Mouse (Mus musculus) MEL (cell line): ENCODE measurements around the gene Lhpp. TPM values are rescaled to one million over a fixed set of nuclear protein-coding genes. Genes with fewer than 3 reads are reported as not detected.

Experiments
- DNase-seq: peaks from one replicate; pipeline ENCODE4 v3.0.0; 2011; ENCODE audit warnings: low read depth, low spot score
- H3K27ac ChIP-seq: 2 replicates; pipeline ENCODE4 v1.5.1; 2012; ENCODE audit warnings: low read depth, mild to moderate bottlenecking, control low read depth, low read length, moderate library complexity; ENCODE audit not compliant: control insufficient read depth
- H3K27me3 ChIP-seq, 2 experiments: fragments of 150-350 bp in 1 of 2; sonication (generic) in 1 of 2; 2 replicates each; pipeline ENCODE4 v1.6.1; 2012; ENCODE audit warnings: low read length in 2 of 2, mild to moderate bottlenecking in 2 of 2, improper control_type of control experiment in 1 of 2, moderate library complexity in 1 of 2; ENCODE audit not compliant: insufficient read depth in 2 of 2, control insufficient read depth in 1 of 2
- H3K36me3 ChIP-seq, 2 experiments: 2 replicates each; pipeline ENCODE4 v1.6.1; 2012 to 2014; ENCODE audit warnings: low read length in 2 of 2, improper control_type of control experiment in 1 of 2, inconsistent platforms in 1 of 2, mild to moderate bottlenecking in 1 of 2; ENCODE audit not compliant: insufficient read depth in 2 of 2, control insufficient read depth in 1 of 2
- H3K4me1 ChIP-seq, 2 experiments: fragments of 150-350 bp in 1 of 2; sonication (generic) in 1 of 2; 2 replicates each; pipeline ENCODE4 v1.6.1; 2012; ENCODE audit warnings: low read length in 2 of 2, improper control_type of control experiment in 1 of 2, mild to moderate bottlenecking in 1 of 2; ENCODE audit not compliant: insufficient read depth in 2 of 2, control insufficient read depth in 1 of 2
- H3K4me3 ChIP-seq, 2 experiments: fragments of 150-350 bp in 1 of 2; sonication (generic) in 1 of 2; 2 replicates each; pipeline ENCODE4 v1.5.1; 2012; ENCODE audit warnings: low read depth in 2 of 2, low read length in 2 of 2, mild to moderate bottlenecking in 2 of 2, moderate library complexity in 2 of 2, control low read depth in 1 of 2, improper control_type of control experiment in 1 of 2; ENCODE audit not compliant: control insufficient read depth in 1 of 2, insufficient read depth in 1 of 2
- H3K79me2 ChIP-seq: 2 replicates; pipeline ENCODE4 v1.6.1; 2012; ENCODE audit warnings: mild to moderate bottlenecking, low read length, moderate library complexity; ENCODE audit not compliant: control insufficient read depth, poor library complexity, insufficient read depth
- H3K9ac ChIP-seq: 2 replicates; pipeline ENCODE4 v1.6.1; 2012; ENCODE audit warnings: low read depth, mild to moderate bottlenecking, control low read depth, low read length, moderate library complexity; ENCODE audit not compliant: control insufficient read depth, poor library complexity, severe bottlenecking
- H3K9me3 ChIP-seq: fragments of 150-350 bp; sonication (generic); replicated peaks from 2 replicates; pipeline ENCODE4 v1.6.1; 2012; ENCODE audit warnings: mild to moderate bottlenecking, low read length, improper control_type of control experiment, moderate library complexity; ENCODE audit not compliant: insufficient read depth
- BHLHE40 ChIP-seq: IDR thresholded peaks from 2 replicates; pipeline ENCODE4 v1.6.1; 2012; ENCODE audit warnings: low read depth, mild to moderate bottlenecking, inconsistent platforms, low read length, improper control_type of control experiment, borderline replicate concordance
- CHD1 ChIP-seq: IDR thresholded peaks from 2 replicates; pipeline ENCODE4 v1.6.1; 2012; ENCODE audit warnings: low read depth, mild to moderate bottlenecking, inconsistent platforms, low read length, improper control_type of control experiment
- CTCF ChIP-seq, 3 experiments: IDR thresholded peaks in 2 of 3; conservative IDR thresholded peaks in 1 of 3; 2 replicates each; pipeline ENCODE4 v1.5.1; 2011 to 2012; ENCODE audit warnings: low read length in 3 of 3, low read depth in 2 of 3, mild to moderate bottlenecking in 2 of 3, improper control_type of control experiment in 1 of 3, inconsistent platforms in 1 of 3, mixed read lengths in 1 of 3, moderate library complexity in 1 of 3; ENCODE audit not compliant: control insufficient read depth in 1 of 3, insufficient read depth in 1 of 3, poor library complexity in 1 of 3, severe bottlenecking in 1 of 3
- GATA1 ChIP-seq: IDR thresholded peaks from 2 replicates; pipeline ENCODE4 v1.6.1; 2011; ENCODE audit warnings: low read depth, low read length, improper control_type of control experiment
- JUND ChIP-seq: IDR thresholded peaks from 2 replicates; pipeline ENCODE4 v1.6.1; 2011; ENCODE audit warnings: low read depth, mild to moderate bottlenecking, improper control_type of control experiment, low read length
- MAZ ChIP-seq: IDR thresholded peaks from 2 replicates; pipeline ENCODE4 v1.6.1; 2012; ENCODE audit warnings: low read depth, mild to moderate bottlenecking, inconsistent platforms, low read length, improper control_type of control experiment
- MXI1 ChIP-seq: IDR thresholded peaks from 2 replicates; pipeline ENCODE4 v1.6.1; 2011; ENCODE audit warnings: mild to moderate bottlenecking, low read depth, low read length, improper control_type of control experiment
- NELFE ChIP-seq: IDR thresholded peaks from 2 replicates; pipeline ENCODE4 v1.6.1; 2011; ENCODE audit warnings: low read depth, low read length, improper control_type of control experiment
- POLR2A ChIP-seq, 2 experiments: IDR thresholded peaks; 2 replicates each; pipeline ENCODE4 v1.6.1; 2011 to 2012; ENCODE audit warnings: low read length in 2 of 2, mild to moderate bottlenecking in 2 of 2, control low read depth in 1 of 2, improper control_type of control experiment in 1 of 2, low read depth in 1 of 2, moderate library complexity in 1 of 2; ENCODE audit not compliant: control insufficient read depth in 1 of 2, insufficient read depth in 1 of 2, poor library complexity in 1 of 2
- POLR2AphosphoS2 ChIP-seq: IDR thresholded peaks from 2 replicates; pipeline ENCODE4 v1.6.1; 2011; ENCODE audit warnings: low read length, improper control_type of control experiment
- POLR2AphosphoS5 ChIP-seq: IDR thresholded peaks from 2 replicates; pipeline ENCODE4 v1.6.1; 2012; ENCODE audit warnings: low read depth, borderline replicate concordance, mild to moderate bottlenecking, inconsistent platforms, low read length, moderate library complexity, mixed read lengths
- RAD21 ChIP-seq: IDR thresholded peaks from 2 replicates; pipeline ENCODE4 v1.6.1; 2011; ENCODE audit warnings: mild to moderate bottlenecking, low read depth, low read length, improper control_type of control experiment
- SMC3 ChIP-seq: IDR thresholded peaks from 2 replicates; pipeline ENCODE4 v1.6.1; 2011; ENCODE audit warnings: low read depth, low read length, improper control_type of control experiment
- TAL1 ChIP-seq: IDR thresholded peaks from 2 replicates; pipeline ENCODE4 v1.6.1; 2012; ENCODE audit warnings: mild to moderate bottlenecking, inconsistent platforms, low read length, moderate library complexity, mixed read lengths
- TBP ChIP-seq: IDR thresholded peaks from 2 replicates; pipeline ENCODE4 v1.8.0; 2011; ENCODE audit warnings: low read depth, low read length, improper control_type of control experiment
- USF1 ChIP-seq: IDR thresholded peaks from 2 replicates; pipeline ENCODE4 v1.6.1; 2014; ENCODE audit warnings: low read depth, mild to moderate bottlenecking, inconsistent platforms, low read length, improper control_type of control experiment, moderate library complexity
- USF2 ChIP-seq, 2 experiments: IDR thresholded peaks; 2 replicates each; pipeline ENCODE4 v1.6.1; 2011 to 2012; ENCODE audit warnings: improper control_type of control experiment in 2 of 2, low read length in 2 of 2, borderline replicate concordance in 1 of 2, inconsistent platforms in 1 of 2, low read depth in 1 of 2, mild to moderate bottlenecking in 1 of 2; ENCODE audit not compliant: insufficient read depth in 1 of 2
- ZC3H11A ChIP-seq: IDR thresholded peaks from 2 replicates; pipeline ENCODE4 v1.6.1; 2012; ENCODE audit warnings: low read depth, mild to moderate bottlenecking, inconsistent platforms, low read length, improper control_type of control experiment
- ZNF384 ChIP-seq: IDR thresholded peaks from 2 replicates; pipeline ENCODE4 v1.6.1; 2012; ENCODE audit warnings: low read depth, mild to moderate bottlenecking, inconsistent platforms, low read length, improper control_type of control experiment
- polyA plus RNA-seq, 2 experiments: library from polyadenylated mRNA; stranded (reverse) in 1 of 2; unstranded in 1 of 2; fragments of >175 nt in 1 of 2; fragments of >200 nt in 1 of 2; gene quantifications; 2 replicates each; pipeline versions ENCODE4 v1.2.1 to v1.2.4; 2012; ENCODE audit warnings: low replicate concordance in 2 of 2, low read depth in 1 of 2; ENCODE audit not compliant: insufficient read length in 2 of 2, insufficient read depth in 1 of 2, missing spikeins in 1 of 2
- total RNA-seq: library from RNA; depleted of rRNA; stranded (reverse); fragments of 300-350 nt; gene quantifications from 2 replicates; pipeline ENCODE4 v1.2.3, GENCODE M21; 2012

The Lhpp gene
- total and polyA plus RNA-seq, 3 experiments, result 31.0 to 39.3 TPM; not detected in 1

DNA sequence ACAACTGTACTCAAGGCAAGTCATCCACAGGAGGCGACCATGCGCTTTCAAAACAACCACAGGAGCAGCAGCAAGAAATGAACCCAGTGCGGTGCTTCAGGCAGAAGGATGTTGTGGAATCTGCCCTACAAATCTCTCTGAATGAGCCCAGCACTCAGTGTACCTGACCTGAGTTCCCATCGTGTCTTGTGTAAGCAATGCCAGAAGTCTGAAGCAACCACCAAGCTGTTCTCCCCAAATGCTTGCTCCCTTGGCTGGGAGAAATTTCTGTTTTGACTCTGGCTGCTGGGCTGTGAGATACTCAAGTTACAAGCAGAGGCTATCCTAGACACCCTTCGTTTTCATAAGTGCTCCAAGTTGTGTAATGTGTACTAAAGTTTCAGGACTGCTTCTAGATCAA lies 4.7 kb upstream of the Lhpp start:
- DNase-seq, result no peak
- H3K36me3 ChIP-seq, result peaks cover 0 to 3% of the 10 kb centered on the region in 2 experiments; a peak in 2 of 4 replicates
- TF ChIP-seq SMC3 (no peak), USF2 (IDR thresholded peaks at IDR 0.05; ENCODE audit: borderline replicate concordance in 1 of 2, insufficient read depth in 1 of 2, low read depth in 1 of 2, low read length in 2 of 2) (no peak), MXI1 (no peak), TAL1 (no peak), GATA1 (no peak), CTCF (IDR thresholded peaks at IDR 0.05 in 2 of 3, conservative IDR thresholded peaks at IDR 0.05 in 1 of 3; ENCODE audit: control insufficient read depth in 1 of 3, insufficient read depth in 1 of 3, low read depth in 2 of 3, low read length in 3 of 3, poor library complexity in 1 of 3, severe bottlenecking in 1 of 3) (no peak), BHLHE40 (no peak), POLR2A (IDR thresholded peaks at IDR 0.05; ENCODE audit: control insufficient read depth in 1 of 2, insufficient read depth in 1 of 2, low read depth in 1 of 2, low read length in 2 of 2, poor library complexity in 1 of 2) (no peak), POLR2AphosphoS2 (no peak), POLR2AphosphoS5 (no peak), MAZ (no peak), NELFE (no peak), JUND (no peak), ZNF384 (no peak), CHD1 (no peak), ZC3H11A (no peak), TBP (no peak), RAD21 (no peak)
- H3K4me3 ChIP-seq, result no peak overlapping the region
- H3K27me3 ChIP-seq, result no peaks in the 10 kb centered on the region; a peak in 1 of 4 replicates
- no peak overlapping the region for H3K27ac ChIP-seq
- no peaks in the 10 kb centered on the region for H3K79me2 ChIP-seq
- H3K9ac ChIP-seq, result no peak overlapping the region
- H3K9me3 ChIP-seq, result no peaks in the 10 kb centered on the region
- peaks cover 0 to 6% of the 10 kb centered on the region in 2 experiments; a peak in 2 of 4 replicates for H3K4me1 ChIP-seq

DNA sequence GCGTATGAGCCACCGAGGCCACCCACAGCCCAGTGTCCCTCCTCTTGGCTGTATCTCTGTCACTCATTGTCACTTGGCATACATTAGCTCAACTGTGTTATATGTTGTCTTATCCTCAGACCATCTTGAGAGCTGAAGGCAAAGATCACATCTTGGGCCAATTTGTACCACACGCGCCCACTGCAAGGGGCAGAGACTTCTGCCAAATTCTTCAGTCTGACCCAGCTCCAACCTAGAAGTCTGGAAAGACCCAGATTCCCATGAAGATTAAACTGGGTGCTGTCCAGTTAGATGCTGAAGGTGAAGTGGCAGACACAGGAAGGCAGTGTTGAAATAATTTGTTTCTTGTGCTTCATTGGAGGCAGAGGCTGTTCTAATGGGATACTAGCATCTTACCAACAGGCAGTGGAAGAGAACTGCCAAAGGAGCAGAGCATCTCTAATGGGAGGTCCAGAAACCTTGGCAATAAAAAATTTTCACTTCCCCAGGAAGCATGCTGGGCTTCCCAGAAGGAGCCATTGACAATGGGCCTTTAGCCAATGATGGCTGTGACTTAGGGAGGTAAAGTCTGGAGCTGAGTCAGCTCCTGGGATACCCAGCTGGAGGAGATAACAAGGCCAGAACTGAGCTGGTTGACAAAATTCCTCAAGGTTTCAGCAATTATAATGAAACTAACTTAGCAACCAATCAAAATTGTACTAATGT lies 2.0 kb upstream of the Lhpp start:
- Histone ChIP-seq H3K4me3 (no peak overlapping the region), H3K79me2 (no peaks in the 10 kb centered on the region), H3K27ac (no peak overlapping the region), H3K36me3 (peaks cover 0 to 16% of the 10 kb centered on the region in 2 experiments; a peak in 2 of 4 replicates), H3K4me1 (peaks cover 5 to 21% of the 10 kb centered on the region in 2 experiments), H3K27me3 (no peaks in the 10 kb centered on the region; a peak in 1 of 4 replicates), H3K9ac (no peak overlapping the region), H3K9me3 (no peaks in the 10 kb centered on the region)
- DNase-seq, result no peak
- TF ChIP-seq USF1, result no peak
- no peak for TF ChIP-seq ZNF384
